Mouse (Mus musculus): ENCODE measurements around the gene Postn. TPM values are rescaled to one million over a fixed set of nuclear protein-coding genes. Genes with fewer than 3 reads are reported as not detected.

Gene Postn
- polyA plus RNA-seq (2016; fragmentation: Nextera tagmentation; extraction: Ambion mirVana), result 24.9 and 39.1 TPM in 2 replicates

- Histone ChIP-seq H3K4me3 (replicated peaks) (no peak within 1 kb of the TSS), H3K9ac (replicated peaks) (no peak within 1 kb of the TSS), H3K27me3 (no peaks in the 10 kb centered on the region), H3K27ac (no peak within 1 kb of the TSS; the same call in 1 of the 2 replicates), H3K4me1 (replicated peaks) (peaks cover 17% of the 10 kb centered on the region), H3K36me3 (no peaks in the 10 kb centered on the region), H3K9me3 (no peaks in the 10 kb centered on the region), H3K4me2 (peak within 1 kb of the TSS; percentile 24)
- ATAC-seq (ENCODE audit: insufficient number of reproducible peaks, insufficient read depth, low FRiP score, low TSS enrichment, low read depth), result no peak
- 26% methylated on average over 6 of the region's 6 CpGs for WGBS
Measured at GRCm38 (mm10) chr3:54360897-54361296, at the start of gene Postn. Postn (plus strand) TSS chr3:54361109.

- no peak overlapping the region for H3K4me2 ChIP-seq
- no peaks in the 10 kb centered on the region for H3K36me3 ChIP-seq
- H3K4me1 ChIP-seq (replicated peaks), result 0 out of 2 replicates have a peak, but pooled peaks cover 4% of the 10 kb centered on the region
- 48% methylated on average over 2 of the region's 2 CpGs for WGBS
- H3K27me3 ChIP-seq, result no peaks in the 10 kb centered on the region
- H3K27ac ChIP-seq, result no peak overlapping the region
- H3K4me3 ChIP-seq (replicated peaks), result no peak overlapping the region
- no peak for ATAC-seq (ENCODE audit: insufficient number of reproducible peaks, insufficient read depth, low FRiP score, low TSS enrichment, low read depth)
- no peak overlapping the region for H3K9ac ChIP-seq (replicated peaks)
- H3K9me3 ChIP-seq, result no peaks in the 10 kb centered on the region
Measured at GRCm38 (mm10) chr3:54314055-54314454, 46.9 kb upstream of the Postn start.

DNA sequence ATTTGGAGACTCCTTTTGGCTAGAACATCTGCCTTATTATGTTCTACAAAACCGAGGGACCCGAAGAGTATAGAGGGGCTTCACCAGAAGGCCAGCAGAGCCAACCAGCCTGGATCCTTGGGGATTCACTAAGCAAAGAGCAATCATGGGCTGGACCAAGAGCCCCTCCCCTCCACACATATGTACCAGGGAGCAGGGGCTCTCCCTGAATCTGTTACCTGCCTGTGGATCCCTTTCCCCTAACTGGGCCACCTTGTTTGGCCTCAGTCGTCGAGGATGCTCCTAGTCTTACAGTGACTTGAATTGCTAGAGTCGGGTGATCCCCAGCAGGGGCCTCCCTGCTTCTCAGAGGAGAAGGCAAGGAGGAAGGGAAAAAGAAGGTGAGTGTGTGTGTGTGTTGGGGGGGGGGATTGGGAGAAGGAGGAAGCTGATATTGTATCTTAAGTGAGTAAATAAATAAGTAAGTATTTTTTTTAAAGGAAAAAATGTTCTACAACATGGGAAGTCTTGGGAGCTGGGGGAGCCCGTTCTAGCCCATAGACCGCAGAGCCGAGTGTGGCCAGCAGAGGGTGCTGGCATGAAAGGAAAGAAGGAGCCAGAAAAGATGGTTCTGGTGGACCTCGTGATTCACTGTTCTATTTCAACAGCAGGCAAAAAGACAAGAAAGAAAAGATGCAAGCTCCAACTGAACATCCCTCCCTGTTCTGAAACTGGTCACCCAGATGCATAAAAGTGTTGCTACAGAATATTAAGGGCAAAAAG lies 7.8 kb upstream of the Postn start:
- Histone ChIP-seq H3K9me3 (no peaks in the 10 kb centered on the region), H3K36me3 (no peaks in the 10 kb centered on the region), H3K4me1 (replicated peaks) (0 out of 2 replicates have a peak, but pooled peaks cover 3% of the 10 kb centered on the region), H3K4me3 (replicated peaks) (no peak overlapping the region), H3K9ac (replicated peaks) (no peak overlapping the region), H3K27ac (no peak overlapping the region), H3K27me3 (no peaks in the 10 kb centered on the region; the same call in 1 of the 2 replicates), H3K4me2 (no peak overlapping the region)
- 25% methylated on average over 9 of the region's 9 CpGs for WGBS
- ATAC-seq (ENCODE audit: insufficient number of reproducible peaks, insufficient read depth, low FRiP score, low TSS enrichment, low read depth), result no peak

DNA sequence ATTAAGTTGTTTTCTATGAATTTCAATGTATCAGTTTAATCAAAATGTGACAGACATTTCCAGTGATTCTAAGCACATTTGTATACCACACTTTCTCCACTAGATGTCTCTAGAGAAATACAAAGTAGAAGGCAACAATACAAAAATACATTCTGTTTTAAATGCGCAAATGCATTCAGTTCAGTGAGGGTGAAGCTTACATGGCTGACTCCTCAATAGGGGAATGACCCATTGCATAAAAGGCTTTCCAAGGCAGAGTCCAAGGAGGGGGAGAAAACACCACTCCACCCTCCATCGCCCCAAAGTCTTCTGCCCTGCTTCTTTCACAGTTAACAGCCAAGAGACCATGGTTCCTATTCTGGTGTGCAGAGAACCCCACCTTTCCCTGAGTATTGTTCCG lies 3.3 kb upstream of the Postn start:
- Histone ChIP-seq H3K9ac (replicated peaks) (no peak overlapping the region), H3K36me3 (no peaks in the 10 kb centered on the region), H3K27ac (no peak overlapping the region), H3K4me2 (no peak overlapping the region), H3K4me1 (replicated peaks) (peaks cover 17% of the 10 kb centered on the region), H3K4me3 (replicated peaks) (no peak overlapping the region), H3K9me3 (no peaks in the 10 kb centered on the region), H3K27me3 (no peaks in the 10 kb centered on the region)
- WGBS, result 73% methylated on average over 3 of the region's 3 CpGs
- ATAC-seq (ENCODE audit: insufficient number of reproducible peaks, insufficient read depth, low FRiP score, low TSS enrichment, low read depth), result no peak

DNA sequence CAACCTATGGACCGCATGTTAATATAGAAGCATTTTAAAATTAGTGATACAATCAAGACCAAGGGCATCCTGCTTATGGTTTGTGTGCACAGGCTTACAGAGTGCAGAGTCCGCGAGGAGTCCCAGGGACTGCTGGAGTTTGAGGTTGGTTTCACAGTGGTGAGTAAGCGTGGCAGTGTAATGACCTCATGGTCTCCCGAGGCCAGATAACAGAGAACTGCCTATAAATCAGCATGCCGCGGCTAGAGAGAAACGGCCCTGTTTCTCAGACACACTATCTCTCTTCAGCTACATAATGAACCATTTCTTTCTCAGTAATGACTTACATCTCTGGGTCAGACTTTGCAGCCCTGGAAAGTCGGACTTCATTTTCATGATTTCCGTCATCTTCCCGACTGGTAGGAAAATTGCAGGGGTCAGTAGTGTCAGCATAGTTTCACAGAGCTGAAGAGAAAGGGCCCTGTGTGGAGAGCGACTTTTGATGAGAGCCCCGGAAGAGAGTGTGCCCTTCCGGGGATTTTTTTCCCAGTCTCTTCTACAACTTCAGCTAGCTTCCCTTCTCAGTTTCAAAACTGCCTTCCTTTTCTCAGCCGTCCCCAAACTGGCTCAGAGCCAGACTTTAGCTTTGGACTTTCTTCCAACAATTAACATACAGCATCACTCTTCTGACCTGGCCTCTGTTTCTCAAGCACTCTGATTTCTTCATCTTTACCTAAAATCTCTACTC lies 2.3 kb upstream of the Postn start:
- Histone ChIP-seq H3K4me1 (replicated peaks) (peaks cover 17% of the 10 kb centered on the region), H3K9me3 (no peaks in the 10 kb centered on the region), H3K4me3 (replicated peaks) (no peak overlapping the region), H3K4me2 (peak overlapping the region; percentile 45), H3K27me3 (no peaks in the 10 kb centered on the region), H3K36me3 (no peaks in the 10 kb centered on the region), H3K27ac (peak overlapping the region; percentile 64; the same call in 1 of the 2 replicates), H3K9ac (replicated peaks) (no peak overlapping the region)
- 19% methylated on average over 15 of the region's 15 CpGs for WGBS
- peak; percentile 68; the same call in 1 of the 2 replicates for ATAC-seq (ENCODE audit: insufficient number of reproducible peaks, insufficient read depth, low FRiP score, low TSS enrichment, low read depth)

- no peak overlapping the region for H3K4me3 ChIP-seq (replicated peaks)
- H3K9ac ChIP-seq (replicated peaks), result no peak overlapping the region
- no peaks in the 10 kb centered on the region for H3K9me3 ChIP-seq
- no peak overlapping the region for H3K4me2 ChIP-seq
- H3K4me1 ChIP-seq (replicated peaks), result peaks cover 17% of the 10 kb centered on the region
- no peaks in the 10 kb centered on the region for H3K36me3 ChIP-seq
- no peak overlapping the region for H3K27ac ChIP-seq
- no peak for ATAC-seq (ENCODE audit: insufficient number of reproducible peaks, insufficient read depth, low FRiP score, low TSS enrichment, low read depth)
- H3K27me3 ChIP-seq, result no peaks in the 10 kb centered on the region
Measured at GRCm38 (mm10) chr3:54361656-54362055, 747 bp downstream of the Postn start.

DNA sequence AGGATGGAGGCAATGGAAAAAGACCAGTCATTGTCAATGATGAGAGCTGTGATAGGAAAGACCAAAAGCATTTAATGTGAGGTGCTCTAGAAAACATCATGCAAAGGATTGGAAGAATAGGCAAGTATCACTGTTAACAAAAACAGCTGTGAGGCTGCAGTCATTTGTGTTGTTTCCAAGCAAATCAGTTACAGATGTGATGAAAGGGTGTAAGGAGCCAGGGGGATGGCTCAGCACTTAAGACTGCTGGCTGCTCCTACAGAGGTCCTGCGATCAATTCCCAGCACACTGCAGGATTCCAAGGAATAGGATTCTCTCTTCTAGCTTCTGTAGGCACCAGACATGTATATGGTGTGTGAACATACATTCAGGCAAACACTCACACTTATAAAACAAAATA lies 10.1 kb downstream of the Postn start:
- Histone ChIP-seq H3K4me2 (no peak overlapping the region), H3K9ac (replicated peaks) (no peak overlapping the region), H3K4me1 (replicated peaks) (peaks cover 2% of the 10 kb centered on the region; the same call in 1 of the 2 replicates), H3K27ac (no peak overlapping the region), H3K9me3 (no peaks in the 10 kb centered on the region), H3K4me3 (replicated peaks) (no peak overlapping the region), H3K36me3 (no peaks in the 10 kb centered on the region), H3K27me3 (no peaks in the 10 kb centered on the region)
- 37% methylated on average over 1 of the region's 1 CpGs for WGBS
- ATAC-seq (ENCODE audit: insufficient number of reproducible peaks, insufficient read depth, low FRiP score, low TSS enrichment, low read depth), result no peak

- no peaks in the 10 kb centered on the region for H3K9me3 ChIP-seq
- no peak for ATAC-seq (ENCODE audit: insufficient number of reproducible peaks, insufficient read depth, low FRiP score, low TSS enrichment, low read depth)
- H3K27me3 ChIP-seq, result no peaks in the 10 kb centered on the region
- H3K4me1 ChIP-seq (replicated peaks), result peaks cover 3% of the 10 kb centered on the region; the same call in 1 of the 2 replicates
- H3K27ac ChIP-seq, result peak overlapping the region; percentile 60; the same call in 1 of the 2 replicates
- H3K4me3 ChIP-seq (replicated peaks), result no peak overlapping the region
- no peak overlapping the region for H3K9ac ChIP-seq (replicated peaks)
- no peaks in the 10 kb centered on the region for H3K36me3 ChIP-seq
- no peak overlapping the region for H3K4me2 ChIP-seq
- WGBS, result 38% methylated on average over 6 of the region's 6 CpGs
Measured at GRCm38 (mm10) chr3:54372625-54373024, 11.7 kb downstream of the Postn start.

DNA sequence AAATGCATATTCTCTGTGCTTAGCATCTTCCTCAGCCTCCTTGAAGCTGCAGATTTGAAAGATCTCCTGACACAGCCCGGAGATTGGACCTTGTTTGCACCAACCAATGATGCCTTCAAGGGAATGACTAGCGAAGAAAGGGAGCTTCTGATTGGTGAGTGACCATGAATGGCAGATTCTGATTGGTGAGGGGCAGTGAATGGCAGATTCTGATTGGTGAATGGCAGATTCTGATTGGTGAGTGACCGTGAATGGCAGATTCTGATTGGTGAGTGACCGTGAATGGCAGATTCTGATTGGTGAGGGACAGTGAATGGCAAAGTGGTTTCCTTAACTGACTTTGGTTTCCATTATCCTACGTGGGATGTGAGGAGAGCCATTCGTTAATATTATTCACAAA lies 15.1 kb downstream of the Postn start:
- no peaks in the 10 kb centered on the region for H3K36me3 ChIP-seq
- 93% methylated on average over 6 of the region's 6 CpGs for WGBS
- ATAC-seq (ENCODE audit: insufficient number of reproducible peaks, insufficient read depth, low FRiP score, low TSS enrichment, low read depth), result no peak

GRCm38 (mm10) chr3:54377647-54378046 lies 16.7 kb downstream of the Postn start:
- Histone ChIP-seq H3K9ac (replicated peaks) (no peak overlapping the region), H3K4me1 (replicated peaks) (0 out of 2 replicates have a peak, but pooled peaks cover 2% of the 10 kb centered on the region), H3K9me3 (no peaks in the 10 kb centered on the region), H3K27ac (no peak overlapping the region), H3K27me3 (no peaks in the 10 kb centered on the region), H3K4me2 (no peak overlapping the region), H3K36me3 (no peaks in the 10 kb centered on the region), H3K4me3 (replicated peaks) (no peak overlapping the region)
- ATAC-seq (ENCODE audit: insufficient number of reproducible peaks, insufficient read depth, low FRiP score, low TSS enrichment, low read depth), result no peak
- 21% methylated on average over 2 of the region's 2 CpGs for WGBS

More for the DNA sequence above, 15.1 kb downstream of the Postn start:
- Histone ChIP-seq H3K9me3 (no peaks in the 10 kb centered on the region), H3K27me3 (no peaks in the 10 kb centered on the region), H3K4me3 (replicated peaks) (no peak overlapping the region), H3K27ac (no peak overlapping the region), H3K4me1 (replicated peaks) (peaks cover 5% of the 10 kb centered on the region; the same call in 1 of the 2 replicates), H3K9ac (replicated peaks) (no peak overlapping the region), H3K4me2 (no peak overlapping the region)

GRCm38 (mm10) chr3:54378135-54378534 lies 17.2 kb downstream of the Postn start:
- Histone ChIP-seq H3K9me3 (no peaks in the 10 kb centered on the region), H3K4me2 (no peak overlapping the region)
- WGBS, result 49% methylated on average over 1 of the region's 1 CpGs

More at GRCm38 (mm10) chr3:54378135-54378534, 17.2 kb downstream of the Postn start:
- Histone ChIP-seq H3K27ac (no peak overlapping the region), H3K4me3 (replicated peaks) (no peak overlapping the region), H3K36me3 (no peaks in the 10 kb centered on the region), H3K27me3 (no peaks in the 10 kb centered on the region), H3K4me1 (replicated peaks) (0 out of 2 replicates have a peak, but pooled peaks cover 2% of the 10 kb centered on the region), H3K9ac (replicated peaks) (no peak overlapping the region)
- ATAC-seq (ENCODE audit: insufficient number of reproducible peaks, insufficient read depth, low FRiP score, low TSS enrichment, low read depth), result no peak

Measured in limb, embryonic 12.5 days (tissue).